Mouse (Mus musculus): ENCODE results near the gene Slc35f6. TPM values are rescaled to one million over a fixed set of nuclear protein-coding genes. Genes with fewer than 3 reads are reported as not detected.

The Slc35f6 gene
- polyA plus RNA-seq, 1 experiment from 2014 or later, result 35.1 TPM

DNA sequence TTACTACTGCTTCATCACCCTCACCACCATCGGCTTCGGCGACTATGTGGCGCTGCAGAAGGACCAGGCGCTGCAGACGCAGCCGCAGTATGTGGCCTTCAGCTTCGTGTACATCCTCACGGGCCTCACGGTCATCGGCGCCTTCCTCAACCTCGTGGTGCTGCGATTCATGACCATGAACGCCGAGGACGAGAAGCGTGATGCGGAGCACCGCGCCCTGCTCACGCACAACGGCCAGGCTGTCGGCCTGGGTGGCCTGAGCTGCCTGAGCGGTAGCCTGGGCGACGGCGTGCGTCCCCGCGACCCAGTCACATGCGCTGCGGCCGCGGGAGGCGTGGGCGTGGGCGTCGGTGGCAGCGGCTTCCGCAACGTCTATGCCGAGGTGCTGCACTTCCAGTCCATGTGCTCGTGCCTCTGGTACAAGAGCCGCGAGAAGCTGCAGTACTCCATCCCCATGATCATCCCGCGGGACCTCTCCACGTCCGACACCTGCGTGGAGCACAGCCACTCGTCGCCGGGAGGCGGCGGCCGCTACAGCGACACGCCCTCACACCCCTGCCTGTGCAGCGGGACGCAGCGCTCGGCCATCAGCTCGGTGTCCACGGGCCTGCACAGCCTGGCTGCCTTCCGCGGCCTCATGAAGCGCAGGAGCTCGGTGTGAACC is 25.4 kb upstream of the Slc35f6 start:
- Histone ChIP-seq H3K4me3 (peak overlapping the region; percentile 29), H3K4me2 (peak overlapping the region; percentile 57), H3K27ac (replicated peaks) (no peak overlapping the region), H3K9me3 (no peaks in the 10 kb centered on the region), H3K36me3 (no peaks in the 10 kb centered on the region), H3K4me1 (replicated peaks) (peaks cover 18% of the 10 kb centered on the region), H3K9ac (no peak overlapping the region), H3K27me3 (peaks cover 25% of the 10 kb centered on the region)
- peak; percentile 35; the same call in 1 of the 2 replicates for ATAC-seq (ENCODE audit: low FRiP score, low read depth)
- WGBS, result 2% methylated on average over 55 of the region's 69 CpGs

DNA sequence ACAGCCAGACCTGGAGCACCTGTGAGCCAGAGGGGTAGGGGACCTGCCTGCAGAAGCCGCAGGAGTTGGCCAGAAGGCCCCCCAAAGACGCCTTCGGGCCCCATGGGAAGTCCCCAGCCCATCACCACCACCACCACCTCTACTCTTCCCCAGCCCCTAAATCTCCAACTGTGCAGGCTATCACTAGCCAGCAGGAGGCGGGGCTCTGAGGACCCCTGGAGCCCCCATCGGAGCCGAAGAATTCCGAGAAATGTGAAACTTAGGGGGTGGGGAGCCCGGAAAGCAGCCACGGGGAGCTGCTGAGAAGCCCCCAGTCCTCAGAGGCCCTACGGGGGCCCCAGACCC is 24.9 kb upstream of the Slc35f6 start:
- peaks cover 25% of the 10 kb centered on the region for H3K27me3 ChIP-seq
- WGBS, result 1% methylated on average over 10 of the region's 10 CpGs
- peak overlapping the region; percentile 57 for H3K4me2 ChIP-seq
- H3K36me3 ChIP-seq, result no peaks in the 10 kb centered on the region
- H3K27ac ChIP-seq (replicated peaks), result no peak overlapping the region
- peaks cover 15% of the 10 kb centered on the region for H3K4me1 ChIP-seq (replicated peaks)
- no peak overlapping the region for H3K9ac ChIP-seq
- no peaks in the 10 kb centered on the region for H3K9me3 ChIP-seq
- peak overlapping the region; percentile 29 for H3K4me3 ChIP-seq
- ATAC-seq (ENCODE audit: low FRiP score, low read depth), result 0 out of 2 replicates have a peak, but pooled peaks have one; percentile 2

DNA sequence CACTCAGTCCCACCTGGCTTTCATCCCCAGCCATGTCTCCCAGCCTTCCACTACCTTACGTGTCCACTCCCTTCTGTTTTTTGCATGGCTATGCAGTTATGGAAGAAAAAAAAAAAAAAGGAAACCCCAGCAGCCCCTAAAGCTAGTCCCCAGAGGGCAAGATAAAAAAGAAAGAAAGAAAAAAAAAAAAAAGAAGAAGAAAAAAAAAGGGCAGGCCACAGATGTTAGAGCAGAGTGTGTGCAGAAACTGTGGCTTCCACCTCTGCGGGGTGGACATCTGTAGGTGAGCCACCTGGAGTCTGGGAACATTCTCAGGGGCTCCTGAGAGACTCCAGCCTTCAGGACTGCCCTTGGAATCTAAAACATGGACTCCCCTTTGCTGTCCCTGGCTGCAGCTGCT is 24.4 kb upstream of the Slc35f6 start:
- Histone ChIP-seq H3K4me3 (no peak overlapping the region), H3K4me2 (peak overlapping the region; percentile 57; the same call in 1 of the 2 replicates), H3K36me3 (no peaks in the 10 kb centered on the region), H3K9me3 (no peaks in the 10 kb centered on the region), H3K27me3 (peaks cover 25% of the 10 kb centered on the region), H3K27ac (replicated peaks) (no peak overlapping the region), H3K4me1 (replicated peaks) (peaks cover 13% of the 10 kb centered on the region), H3K9ac (no peak overlapping the region)
- WGBS, result 61% methylated on average over 2 of the region's 2 CpGs
- no peak for ATAC-seq (ENCODE audit: low FRiP score, low read depth)

DNA sequence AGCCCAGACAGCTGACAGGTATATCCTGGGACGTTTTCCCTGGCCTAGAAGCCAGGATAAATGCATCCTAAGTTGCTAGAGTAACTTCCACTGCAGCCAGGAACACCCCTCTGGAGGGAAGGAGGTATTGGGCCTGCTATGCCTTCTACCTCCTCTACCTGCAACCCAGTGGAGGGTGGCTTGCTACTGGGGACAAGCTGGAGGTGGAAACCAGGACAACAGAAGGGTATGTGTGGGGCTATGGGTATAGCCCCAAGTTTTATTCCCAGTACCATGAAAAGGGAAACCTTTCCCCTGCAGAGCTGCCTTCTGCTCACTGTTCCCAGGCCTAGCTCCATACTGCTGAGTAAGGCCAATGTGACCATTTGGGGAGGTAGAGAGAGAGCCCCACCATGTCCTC is 23.4 kb upstream of the Slc35f6 start:
- Histone ChIP-seq H3K4me1 (replicated peaks) (peaks cover 13% of the 10 kb centered on the region), H3K9ac (no peak overlapping the region), H3K27ac (replicated peaks) (no peak overlapping the region), H3K27me3 (peaks cover 25% of the 10 kb centered on the region), H3K4me2 (no peak overlapping the region), H3K4me3 (no peak overlapping the region), H3K9me3 (no peaks in the 10 kb centered on the region), H3K36me3 (no peaks in the 10 kb centered on the region)
- no peak for ATAC-seq (ENCODE audit: low FRiP score, low read depth)
- WGBS, result 48% methylated on average over 1 of the region's 1 CpGs

DNA sequence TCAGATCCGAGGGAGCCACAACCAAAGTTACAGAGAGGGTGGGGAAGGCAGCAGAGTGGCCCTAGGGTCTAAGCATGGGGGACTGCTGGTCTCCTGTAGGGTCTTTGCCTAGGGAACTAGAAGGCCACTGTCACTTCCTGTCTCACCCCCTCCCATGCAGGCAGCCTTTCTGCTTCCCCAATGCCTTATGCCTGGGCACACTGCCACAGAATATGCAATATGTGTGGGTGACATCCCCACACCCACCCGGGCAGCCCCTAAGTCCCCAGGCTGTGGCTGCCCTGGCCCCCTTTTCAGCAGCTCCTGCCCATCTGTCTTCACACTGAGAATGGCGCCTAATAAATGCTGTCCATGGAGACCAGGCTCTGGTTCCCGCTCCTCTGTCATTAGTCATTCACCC is 22.8 kb upstream of the Slc35f6 start:
- Histone ChIP-seq H3K36me3 (no peaks in the 10 kb centered on the region), H3K27ac (replicated peaks) (no peak overlapping the region), H3K4me3 (no peak overlapping the region), H3K4me1 (replicated peaks) (peaks cover 13% of the 10 kb centered on the region), H3K4me2 (no peak overlapping the region), H3K9ac (no peak overlapping the region), H3K27me3 (peaks cover 25% of the 10 kb centered on the region), H3K9me3 (no peaks in the 10 kb centered on the region)
- ATAC-seq (ENCODE audit: low FRiP score, low read depth), result no peak
- WGBS, result 47% methylated on average over 4 of the region's 4 CpGs

DNA sequence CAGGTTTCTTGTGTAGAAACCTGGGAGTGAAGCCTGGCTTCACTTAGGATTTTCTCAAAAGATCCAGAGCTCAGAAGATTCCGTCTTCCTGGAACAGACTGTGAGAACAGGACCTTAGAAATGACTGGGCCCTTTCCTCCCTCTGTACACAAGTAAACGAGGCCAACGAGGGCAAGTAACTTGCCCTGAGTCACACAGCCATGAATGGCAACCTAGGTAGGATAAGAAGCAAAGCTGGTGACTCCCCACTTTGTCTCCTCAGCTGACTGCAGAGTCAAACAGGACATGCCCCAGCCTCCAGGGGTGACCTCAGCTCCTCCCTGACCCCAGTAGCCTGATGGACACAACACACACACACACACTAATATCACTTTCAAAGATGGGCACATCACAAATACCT is 22.4 kb upstream of the Slc35f6 start:
- Histone ChIP-seq H3K4me3 (no peak overlapping the region), H3K4me2 (no peak overlapping the region), H3K36me3 (no peaks in the 10 kb centered on the region), H3K27me3 (peaks cover 25% of the 10 kb centered on the region), H3K27ac (replicated peaks) (no peak overlapping the region), H3K4me1 (replicated peaks) (peaks cover 13% of the 10 kb centered on the region), H3K9ac (no peak overlapping the region), H3K9me3 (no peaks in the 10 kb centered on the region)
- ATAC-seq (ENCODE audit: low FRiP score, low read depth), result no peak
- WGBS, result 64% methylated on average over 3 of the region's 3 CpGs

DNA sequence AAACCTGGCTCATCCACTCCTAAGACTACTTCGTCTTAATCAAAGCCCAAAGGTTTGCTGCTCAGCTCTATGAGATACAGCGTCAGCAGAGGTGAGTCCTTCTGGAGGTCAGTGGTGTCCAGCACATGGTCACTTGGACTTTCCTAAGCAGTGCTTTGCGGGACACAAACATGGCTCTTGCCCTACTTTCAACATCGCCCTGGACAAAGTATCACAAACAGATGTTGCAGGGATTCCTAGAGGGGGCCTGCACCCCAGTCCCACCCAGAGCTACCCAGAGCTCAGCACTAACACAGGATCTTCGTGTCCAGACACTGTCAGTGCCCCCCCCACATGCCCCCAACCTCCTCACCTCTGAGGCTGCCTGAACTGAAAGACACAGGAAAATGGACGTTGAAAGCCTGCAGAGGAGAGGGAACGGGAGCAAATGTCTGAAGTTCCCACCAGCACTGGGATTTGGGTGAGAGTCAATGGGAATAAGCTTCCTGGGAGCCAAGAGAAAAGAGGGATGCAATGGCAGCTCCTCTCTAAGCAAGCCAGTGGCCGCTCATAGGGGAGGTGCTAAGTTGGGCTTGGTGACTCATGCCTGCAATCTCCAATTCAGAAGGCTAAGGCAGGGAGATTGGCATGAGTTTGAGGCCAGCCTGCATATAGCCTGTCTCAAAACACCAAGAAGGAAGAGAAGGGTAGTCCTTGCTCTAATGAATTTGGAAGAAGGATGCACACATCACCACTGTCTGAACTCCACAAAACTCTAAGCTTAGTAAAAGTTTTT is 21.2 kb upstream of the Slc35f6 start:
- no peak for ATAC-seq (ENCODE audit: low FRiP score, low read depth)
- Histone ChIP-seq H3K4me3 (no peak overlapping the region), H3K27ac (replicated peaks) (no peak overlapping the region), H3K27me3 (peaks cover 14% of the 10 kb centered on the region), H3K9me3 (no peaks in the 10 kb centered on the region), H3K9ac (no peak overlapping the region), H3K4me1 (replicated peaks) (peaks cover 13% of the 10 kb centered on the region), H3K36me3 (no peaks in the 10 kb centered on the region), H3K4me2 (no peak overlapping the region)
- 84% methylated on average over 8 of the region's 8 CpGs for WGBS

DNA sequence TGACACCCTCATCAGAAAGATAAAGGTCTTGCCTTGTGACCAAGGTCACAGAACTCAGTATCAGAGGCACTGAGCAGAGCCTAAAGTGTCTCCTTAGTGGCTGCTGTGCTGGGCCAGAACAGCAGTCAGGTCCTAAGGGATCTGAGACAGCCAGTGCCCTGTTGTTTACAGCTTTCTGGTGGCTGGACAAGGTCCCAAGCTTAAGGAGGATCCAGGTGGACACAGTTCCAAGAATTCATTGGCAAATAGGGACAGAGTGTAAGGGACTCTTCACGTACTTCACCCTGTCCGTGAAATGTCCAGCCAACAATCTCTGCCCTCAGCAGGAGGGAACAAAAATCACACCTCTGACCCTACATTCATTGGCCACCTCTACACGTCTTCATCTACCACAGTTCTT is 19.2 kb upstream of the Slc35f6 start:
- Histone ChIP-seq H3K36me3 (no peaks in the 10 kb centered on the region), H3K27ac (replicated peaks) (no peak overlapping the region), H3K9me3 (no peaks in the 10 kb centered on the region), H3K4me1 (replicated peaks) (no peaks in the 10 kb centered on the region), H3K4me3 (no peak overlapping the region), H3K9ac (no peak overlapping the region), H3K4me2 (no peak overlapping the region), H3K27me3 (no peaks in the 10 kb centered on the region; the same call in 1 of the 2 replicates)
- ATAC-seq (ENCODE audit: low FRiP score, low read depth), result no peak
- 78% methylated on average over 3 of the region's 3 CpGs for WGBS

DNA sequence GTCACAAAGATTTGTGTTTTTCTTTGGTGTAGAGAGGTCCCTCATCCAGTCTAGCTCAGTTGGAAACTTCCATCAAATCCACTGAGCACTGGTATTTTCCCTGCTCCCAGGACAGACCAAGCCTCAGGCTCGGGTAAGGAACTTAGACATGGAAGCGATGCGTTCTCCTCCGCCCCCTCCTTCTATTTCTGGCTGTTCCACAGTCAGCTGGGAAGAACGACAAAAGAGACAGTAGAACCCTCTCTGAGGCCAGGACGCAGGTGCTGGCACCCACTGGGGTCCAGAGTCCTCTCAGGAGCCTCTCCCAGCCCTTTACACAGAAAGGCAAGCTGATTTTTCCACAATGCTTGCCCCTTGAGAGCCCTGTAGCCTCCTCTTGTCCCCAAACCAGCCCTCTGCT is 17.3 kb upstream of the Slc35f6 start:
- Histone ChIP-seq H3K27me3 (no peaks in the 10 kb centered on the region), H3K4me2 (no peak overlapping the region), H3K9ac (no peak overlapping the region), H3K4me1 (replicated peaks) (no peaks in the 10 kb centered on the region), H3K9me3 (no peaks in the 10 kb centered on the region), H3K4me3 (no peak overlapping the region), H3K36me3 (no peaks in the 10 kb centered on the region), H3K27ac (replicated peaks) (no peak overlapping the region)
- ATAC-seq (ENCODE audit: low FRiP score, low read depth), result no peak
- 73% methylated on average over 6 of the region's 6 CpGs for WGBS

DNA sequence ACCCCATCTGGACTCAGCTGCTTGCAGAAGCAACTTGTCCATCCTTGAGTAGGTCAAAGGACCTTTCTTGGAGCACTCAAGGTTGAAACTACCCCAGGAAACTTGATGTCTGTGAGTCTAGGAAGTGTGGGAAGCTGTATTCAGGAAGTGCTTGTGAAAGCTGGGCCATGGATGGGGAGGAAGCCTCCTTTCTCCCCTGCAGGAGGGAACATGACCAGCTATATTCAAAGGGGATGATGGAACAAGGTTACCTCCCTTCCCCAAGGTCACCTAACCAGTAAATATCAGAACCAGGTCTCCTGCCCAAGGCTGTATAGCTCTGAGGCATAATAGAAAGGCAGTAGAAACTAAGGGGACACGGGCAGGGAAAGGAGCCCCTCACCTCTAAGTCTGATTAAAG is 15.6 kb upstream of the Slc35f6 start:
- WGBS, result 74% methylated on average over 1 of the region's 1 CpGs
- H3K4me1 ChIP-seq (replicated peaks), result no peaks in the 10 kb centered on the region
- H3K4me2 ChIP-seq, result no peak overlapping the region
- H3K27me3 ChIP-seq, result no peaks in the 10 kb centered on the region
- H3K4me3 ChIP-seq, result no peak overlapping the region
- H3K9me3 ChIP-seq, result no peaks in the 10 kb centered on the region
- no peak overlapping the region for H3K27ac ChIP-seq (replicated peaks)
- no peak overlapping the region for H3K9ac ChIP-seq
- no peak for ATAC-seq (ENCODE audit: low FRiP score, low read depth)
- no peaks in the 10 kb centered on the region for H3K36me3 ChIP-seq

DNA sequence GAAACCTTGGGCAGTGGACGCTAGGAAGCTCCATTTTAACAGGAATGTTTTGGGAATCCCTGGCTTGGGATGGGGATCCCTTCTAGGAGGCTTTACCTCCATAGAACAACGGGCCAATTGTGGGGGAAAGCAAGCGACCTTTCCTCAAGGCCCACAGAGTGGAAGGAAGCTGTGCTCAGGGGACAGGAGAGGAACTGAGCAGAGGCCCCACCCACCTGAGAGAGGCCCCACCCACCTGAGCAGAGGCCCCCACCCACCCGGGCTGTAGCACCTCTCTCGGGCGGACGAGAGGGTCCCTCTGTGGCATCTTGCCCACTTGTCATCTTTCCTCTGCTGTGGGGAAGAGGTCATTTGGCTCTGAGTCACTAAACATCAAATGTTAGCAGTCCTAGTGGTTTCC is 10.7 kb upstream of the Slc35f6 start:
- WGBS, result 62% methylated on average over 7 of the region's 7 CpGs
- ATAC-seq (ENCODE audit: low FRiP score, low read depth), result no peak
- H3K36me3 ChIP-seq, result no peaks in the 10 kb centered on the region

DNA sequence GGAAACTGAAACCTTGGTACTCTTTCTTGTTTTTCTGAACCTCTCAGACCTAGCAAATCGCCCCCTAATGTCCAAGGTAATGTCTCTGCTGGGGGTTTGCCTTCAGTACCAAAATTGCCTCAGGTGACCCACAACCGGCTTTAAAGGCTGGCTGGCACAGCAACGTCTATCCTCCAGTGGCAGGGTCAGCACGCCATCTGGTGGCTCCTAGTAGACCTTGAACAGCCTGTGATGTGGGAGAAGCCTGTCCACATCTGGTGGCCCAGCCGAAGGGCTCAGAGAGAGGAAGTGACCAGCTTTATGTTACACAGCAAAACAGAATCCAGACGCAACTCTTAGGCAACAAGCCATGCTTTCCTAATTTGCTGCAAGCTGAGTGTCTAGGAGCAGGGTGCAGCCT is 9.7 kb upstream of the Slc35f6 start:
- no peaks in the 10 kb centered on the region for H3K4me1 ChIP-seq (replicated peaks)
- no peak overlapping the region for H3K4me2 ChIP-seq
- no peak overlapping the region for H3K4me3 ChIP-seq
- H3K36me3 ChIP-seq, result no peaks in the 10 kb centered on the region
- no peaks in the 10 kb centered on the region for H3K9me3 ChIP-seq
- H3K9ac ChIP-seq, result no peak overlapping the region
- WGBS, result 6% methylated on average over 6 of the region's 6 CpGs
- H3K27ac ChIP-seq (replicated peaks), result no peak overlapping the region
- H3K27me3 ChIP-seq, result no peaks in the 10 kb centered on the region
- ATAC-seq (ENCODE audit: low FRiP score, low read depth), result peak; percentile 81; the same call in 1 of the 2 replicates

More for the DNA sequence above, 10.7 kb upstream of the Slc35f6 start:
- Histone ChIP-seq H3K9me3 (no peaks in the 10 kb centered on the region), H3K27me3 (no peaks in the 10 kb centered on the region), H3K4me2 (no peak overlapping the region), H3K4me1 (replicated peaks) (no peaks in the 10 kb centered on the region), H3K4me3 (no peak overlapping the region), H3K9ac (no peak overlapping the region), H3K27ac (replicated peaks) (no peak overlapping the region)
